Mouse (Mus musculus): ENCODE data around the gene Wdfy2.
"Not testable (repeated sequence)": the region's sequence is repeated elsewhere in the genome, so short reads cannot be mapped to it uniquely, and the experiment has no call there.

The Wdfy2 gene

DNA sequence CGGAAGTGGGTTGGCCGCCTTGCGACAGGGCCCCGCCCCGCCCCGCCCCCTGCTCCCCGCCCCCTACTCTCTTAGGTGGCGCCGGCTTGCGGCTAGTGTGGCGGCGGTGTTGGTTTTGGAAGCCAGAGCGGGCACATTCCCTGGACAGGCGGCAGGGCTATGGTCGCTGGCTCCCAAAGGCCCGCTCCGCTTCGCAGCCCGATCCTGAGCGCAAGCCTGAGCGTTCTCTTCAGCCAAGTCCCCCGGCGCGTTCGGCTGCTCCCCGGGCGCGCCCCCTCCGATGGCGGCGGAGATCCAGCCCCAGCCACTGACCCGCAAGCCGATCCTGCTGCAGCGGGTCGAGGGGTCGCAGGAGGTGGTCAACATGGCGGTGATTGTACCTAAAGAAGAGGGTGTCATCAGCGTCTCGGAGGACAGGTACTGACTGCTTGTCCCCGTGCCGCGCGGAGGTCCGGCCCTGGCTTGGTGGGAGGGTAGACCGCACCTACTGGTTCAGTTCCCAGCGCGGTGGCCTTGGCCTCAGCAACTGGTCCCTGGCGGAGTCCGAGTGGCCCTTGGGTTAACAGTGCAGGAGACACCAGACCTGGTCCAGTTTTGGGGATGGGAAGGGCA, at the start of gene Wdfy2:
TSS of gene Wdfy2 (plus strand) at position 38 of the 612 bp plus-strand sequence.
- peak in 1 of 2 experiments; percentile 32 for DNase-seq (ENCODE audit: low spot score in 2 of 2)

DNA sequence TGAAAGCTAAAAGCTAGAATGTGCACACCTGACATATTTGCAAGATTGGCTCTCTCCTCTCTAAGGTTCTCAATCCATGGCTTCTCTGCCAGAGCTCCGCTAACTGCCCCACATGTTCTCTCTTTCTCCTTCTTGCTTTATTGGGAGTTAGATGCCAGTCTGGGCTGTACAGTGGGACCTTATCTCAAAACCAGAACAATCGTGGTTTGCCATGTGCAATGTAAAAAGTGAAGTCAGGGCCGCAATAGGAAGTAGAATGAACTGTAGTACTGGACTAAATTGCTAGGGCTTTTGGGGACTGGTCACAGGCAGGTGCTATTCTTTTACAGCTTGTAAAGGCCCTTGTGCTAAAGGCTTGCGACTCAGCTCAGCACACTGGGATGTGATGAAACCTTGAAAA, 48.2 kb upstream of the Wdfy2 start:
- DNase-seq (ENCODE audit: low spot score in 2 of 2): no peak

DNA sequence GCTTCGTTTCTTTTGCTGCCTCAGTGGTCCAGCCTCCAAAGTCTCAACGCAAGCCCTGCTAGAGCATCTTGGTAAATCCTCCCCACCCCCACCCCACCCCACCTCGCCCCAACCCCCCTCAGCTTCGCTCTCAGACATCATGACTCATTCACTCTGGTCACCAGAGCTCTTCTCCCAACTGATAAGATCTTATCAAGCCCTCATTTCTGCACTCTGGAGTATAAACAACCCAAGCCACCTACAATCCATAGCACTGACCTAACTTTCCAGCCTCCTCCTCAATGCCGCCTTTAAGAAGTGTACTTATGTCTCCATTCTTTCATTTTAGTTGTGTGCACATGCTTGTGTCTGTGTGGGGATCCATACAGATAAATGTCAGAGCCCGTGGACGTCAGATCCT, 41.8 kb upstream of the Wdfy2 start:
- DNase-seq (ENCODE audit: low spot score in 2 of 2): no peak

DNA sequence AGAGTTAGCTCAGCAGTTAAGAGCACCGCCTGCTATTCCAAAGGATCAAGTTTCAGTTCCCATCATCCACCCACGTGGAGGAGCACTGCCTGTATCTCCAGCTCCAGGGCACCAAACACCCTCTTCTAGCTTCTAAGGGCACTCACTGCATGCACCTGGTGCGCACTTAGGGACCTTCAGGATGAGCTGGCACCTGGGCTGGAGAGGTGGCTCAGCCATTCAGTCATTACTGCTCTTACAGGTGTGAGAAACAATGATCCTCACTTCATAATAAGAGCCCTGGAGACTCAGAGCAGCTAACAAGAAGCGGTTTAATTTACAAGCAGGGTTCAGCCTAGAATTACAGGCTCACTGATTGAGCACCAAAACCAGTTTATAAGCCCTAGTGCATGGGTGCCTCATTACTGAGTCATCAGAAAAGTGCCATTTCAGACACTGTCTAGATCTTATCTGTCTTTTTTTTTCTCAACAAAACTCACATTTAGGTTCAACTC, 38.8 kb upstream of the Wdfy2 start:
- no peak for DNase-seq (ENCODE audit: low spot score in 2 of 2)

DNA sequence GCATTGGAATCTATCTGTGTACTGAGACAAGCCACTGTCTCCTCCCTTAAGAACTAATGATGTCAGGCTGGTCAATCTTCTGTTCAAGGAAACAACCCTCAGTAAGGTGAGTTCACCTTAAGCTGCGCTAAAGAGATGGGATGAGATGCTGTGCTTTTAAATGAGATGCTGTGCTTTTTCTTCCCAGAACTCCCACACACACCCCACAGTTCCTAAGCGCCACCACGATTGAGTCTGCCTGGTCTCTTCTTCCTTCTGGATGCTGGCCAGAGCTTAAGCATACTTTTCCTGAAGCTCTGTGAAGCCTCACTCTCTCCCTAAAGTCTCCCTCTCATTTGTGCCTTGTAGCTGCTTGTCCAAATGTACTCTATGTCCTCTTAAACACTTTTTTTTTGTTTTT, 36.7 kb upstream of the Wdfy2 start:
- DNase-seq (ENCODE audit: low spot score in 2 of 2): peak; percentile 11 to 41

DNA sequence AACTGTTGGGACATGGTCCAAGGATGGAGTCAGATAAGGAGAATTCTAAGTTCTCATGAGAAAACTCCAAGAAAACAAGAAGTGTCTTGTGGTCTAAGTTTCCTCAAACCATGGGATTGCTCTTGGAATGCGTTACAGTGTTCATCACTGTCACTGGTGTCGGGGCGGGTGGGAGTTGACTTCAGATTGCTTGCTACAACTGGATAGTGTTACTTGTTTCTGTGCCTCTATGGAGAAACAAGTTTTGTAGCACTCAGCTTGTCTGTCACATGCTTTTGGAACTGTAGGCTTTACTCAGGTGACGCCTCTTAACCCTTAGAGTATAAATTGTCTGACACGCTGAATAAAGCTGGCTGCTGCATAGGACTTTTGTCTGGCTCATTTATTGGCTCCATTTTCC, 34.3 kb upstream of the Wdfy2 start:
- DNase-seq (ENCODE audit: low spot score in 2 of 2): no peak

DNA sequence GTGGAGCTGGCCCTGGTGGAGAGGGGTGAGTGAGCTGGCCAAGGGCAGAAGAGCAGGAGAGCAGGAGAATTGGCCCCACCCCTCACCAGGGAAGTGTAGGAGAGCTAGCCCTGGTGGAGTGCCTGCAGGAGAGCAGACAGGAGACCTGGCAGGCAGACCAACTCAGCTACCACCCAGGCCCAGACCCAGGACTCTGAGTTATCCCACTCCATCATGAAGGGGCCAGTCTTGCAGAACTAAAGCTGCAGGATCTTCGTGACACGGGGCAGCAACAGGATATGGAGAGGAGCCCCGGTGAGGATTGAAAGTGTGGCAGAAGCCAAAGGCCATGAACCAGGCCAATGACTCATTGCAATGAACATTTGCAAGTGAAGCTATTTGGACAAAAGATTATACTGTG, 30.6 kb upstream of the Wdfy2 start:
- DNase-seq (ENCODE audit: low spot score in 2 of 2): no peak

DNA sequence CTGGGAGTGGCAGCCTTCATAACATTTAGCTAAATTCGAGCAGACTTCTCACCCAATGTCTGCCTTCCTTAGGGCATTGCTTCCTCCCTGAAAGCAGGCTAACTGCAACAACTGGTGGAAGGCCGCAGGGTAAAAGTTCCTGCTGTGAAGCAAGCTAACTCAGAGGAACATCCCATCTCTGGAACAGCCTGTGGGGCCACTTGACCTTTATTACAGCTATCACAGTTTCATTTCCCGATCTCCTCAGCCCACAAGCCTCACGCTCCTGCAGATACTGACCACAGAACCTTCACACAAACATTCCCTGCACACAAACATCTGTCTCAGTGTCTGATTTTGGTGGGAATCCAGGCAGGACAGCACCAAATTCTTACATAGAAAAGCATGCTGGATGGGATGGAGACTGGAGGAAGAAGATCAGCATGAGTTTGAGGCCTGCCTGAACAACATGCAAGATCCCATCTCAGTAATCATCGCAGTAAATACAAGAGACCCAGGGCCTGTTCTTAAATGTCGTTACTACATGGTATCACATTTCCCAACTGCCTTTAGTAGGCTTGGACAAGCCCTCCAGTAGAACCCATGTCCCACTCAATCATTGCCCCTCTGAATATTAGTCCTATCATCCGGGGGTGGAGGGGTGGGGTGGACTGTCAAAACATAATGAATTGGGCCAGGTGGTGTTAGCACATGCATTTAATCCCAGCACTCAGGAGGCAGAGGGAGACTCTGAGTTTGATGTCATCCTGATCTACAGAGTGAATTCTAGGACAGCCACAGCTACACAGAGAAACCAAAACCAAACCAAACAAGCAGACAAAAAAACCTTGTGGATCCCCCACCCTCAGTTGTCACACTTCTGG, 28.6 kb upstream of the Wdfy2 start:
- DNase-seq (ENCODE audit: low spot score in 2 of 2): no peak

DNA sequence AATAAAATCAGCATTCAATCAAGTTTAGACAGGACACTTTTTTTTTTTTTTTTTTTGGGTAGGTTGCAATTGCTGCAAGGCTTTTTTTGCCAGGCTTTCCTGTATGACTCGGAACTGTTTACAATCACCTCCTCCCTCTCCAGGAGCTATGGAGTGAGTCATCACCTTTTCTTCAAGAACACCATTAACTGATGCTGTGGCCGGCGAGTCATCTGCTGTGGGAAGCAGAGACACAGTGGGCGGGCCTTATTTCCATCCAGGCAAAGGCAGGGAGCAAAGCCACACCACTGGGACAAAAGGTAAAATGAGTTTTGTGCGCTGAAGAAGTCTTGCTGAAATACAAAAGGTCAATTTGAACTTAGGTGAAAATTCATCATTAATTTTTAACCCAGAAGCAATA, 24.7 kb upstream of the Wdfy2 start:
- peak; percentile 24 to 47 for DNase-seq (ENCODE audit: low spot score in 2 of 2)

DNA sequence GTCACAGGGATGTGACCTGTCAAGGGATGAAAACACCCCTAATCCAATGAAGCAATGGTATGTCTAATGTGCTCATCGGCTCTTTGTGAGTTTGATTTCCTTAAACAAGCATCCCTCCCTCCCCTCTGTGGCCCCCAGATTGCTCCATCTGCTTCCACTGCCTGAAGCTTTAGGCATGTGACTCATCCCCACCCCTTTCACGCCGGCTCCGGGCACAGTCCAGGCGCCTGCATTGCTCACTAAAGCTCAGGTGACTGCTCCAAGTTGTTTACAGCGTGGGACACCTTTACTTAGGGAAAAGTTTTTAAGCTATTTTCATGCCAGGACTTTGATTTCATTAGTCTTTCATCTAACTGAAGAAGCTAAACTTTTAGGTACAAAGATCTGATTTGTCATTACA, 22.9 kb upstream of the Wdfy2 start:
- DNase-seq (ENCODE audit: low spot score in 2 of 2): no peak

DNA sequence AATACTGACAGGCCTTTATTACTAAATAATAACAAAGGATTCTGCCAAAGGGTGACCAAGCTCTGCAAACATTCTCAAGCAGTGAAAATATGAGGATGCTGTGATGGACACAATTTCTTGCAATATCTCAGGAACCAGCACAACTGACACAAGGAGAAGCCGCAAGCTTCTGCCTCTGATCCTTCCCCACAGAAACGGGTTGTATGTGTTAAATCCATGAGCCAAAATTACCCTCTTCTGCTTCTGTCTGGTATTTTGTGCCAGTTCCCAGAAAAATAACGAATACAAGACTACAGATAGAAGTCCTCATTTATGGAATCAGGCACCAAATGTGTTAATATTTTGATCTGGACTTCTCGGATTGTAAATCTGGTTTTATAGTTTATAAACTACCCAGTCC, 20.7 kb upstream of the Wdfy2 start:
- DNase-seq (ENCODE audit: low spot score in 2 of 2): no peak

DNA sequence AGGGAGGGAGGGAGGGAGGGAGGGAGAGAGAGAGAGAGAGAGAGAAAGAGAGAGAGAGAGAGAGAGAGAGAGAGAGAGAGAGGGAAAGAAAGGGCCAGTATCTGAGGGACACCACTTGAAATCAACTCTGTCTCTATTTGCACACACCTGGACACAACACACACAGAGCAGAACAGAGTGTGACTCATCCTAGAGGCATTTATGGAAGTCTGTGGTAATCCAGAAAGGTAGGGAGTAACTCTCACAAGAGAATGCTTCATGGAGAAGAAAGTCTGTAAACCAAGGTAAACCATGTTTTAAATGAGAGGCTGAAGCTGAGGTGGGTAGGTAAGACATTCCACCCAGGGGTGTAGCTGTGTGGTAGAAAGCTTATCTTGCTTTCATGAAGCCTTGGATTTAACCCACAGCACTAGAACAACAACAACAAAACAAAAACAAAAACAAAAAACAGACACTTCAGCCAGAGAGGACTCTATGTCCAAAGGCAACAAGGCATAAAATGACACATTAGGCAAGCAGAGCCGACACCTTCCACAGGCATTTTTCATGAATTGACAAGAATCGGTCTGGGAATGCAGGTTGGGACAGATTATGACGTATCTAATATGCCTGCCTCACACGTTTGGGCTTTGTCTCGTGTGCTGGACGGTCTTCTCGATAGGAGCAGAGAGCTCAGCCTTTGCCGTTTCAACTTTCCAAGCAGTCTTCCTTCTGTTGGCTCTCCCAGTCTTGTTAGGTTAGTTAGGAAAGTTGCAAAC, 11.7 kb upstream of the Wdfy2 start:
- DNase-seq (ENCODE audit: low spot score in 2 of 2): no peak

DNA sequence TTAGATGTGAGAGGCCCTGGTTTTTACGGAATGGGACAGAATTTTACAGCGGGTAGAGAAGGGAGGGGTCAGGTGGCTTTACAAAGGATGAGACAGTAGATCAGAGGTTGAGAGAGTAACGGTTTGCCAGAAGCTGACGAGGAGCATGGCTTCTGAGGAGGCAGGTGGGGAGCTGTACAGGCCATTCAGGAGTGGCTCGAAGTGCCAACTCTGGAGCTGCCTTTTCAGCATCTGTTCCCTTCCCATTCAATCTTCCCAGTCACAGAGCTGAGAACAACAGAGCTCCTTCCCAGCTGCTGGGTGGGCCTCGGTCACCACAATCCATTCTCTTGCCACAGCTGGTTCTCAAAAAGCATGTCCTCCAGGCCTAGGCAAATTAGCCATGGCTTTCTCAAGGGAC, 8.2 kb upstream of the Wdfy2 start:
- no peak for DNase-seq (ENCODE audit: low spot score in 2 of 2)

DNA sequence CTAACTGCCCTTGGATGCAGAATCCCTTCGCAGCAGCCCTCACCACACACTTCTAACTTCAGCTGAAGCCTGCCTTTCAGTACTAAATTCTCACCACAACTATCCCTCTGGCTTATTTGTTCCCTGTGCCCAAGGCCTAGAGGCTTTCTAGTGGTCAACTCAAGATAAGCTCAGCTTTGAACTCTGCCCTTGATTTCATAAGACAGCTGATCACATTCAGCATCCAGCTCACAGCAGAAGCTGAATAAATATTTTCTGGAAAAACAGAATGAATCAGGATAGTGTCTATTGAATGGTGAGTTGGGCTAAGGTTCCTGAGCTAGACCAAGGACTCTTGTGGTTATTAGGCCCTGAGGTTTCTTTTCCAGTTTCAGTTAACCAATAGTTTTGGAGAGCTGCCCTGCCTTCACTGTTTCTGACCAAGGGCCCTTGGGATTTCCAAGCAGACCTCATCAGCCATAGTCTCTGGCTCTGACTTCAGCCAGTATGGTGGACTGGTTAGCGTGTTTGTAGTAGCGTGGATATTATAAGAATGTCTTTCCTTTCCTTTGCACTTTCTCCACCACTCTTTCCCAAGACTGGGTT, 5.7 kb upstream of the Wdfy2 start:
- DNase-seq (ENCODE audit: low spot score in 2 of 2): no peak

DNA sequence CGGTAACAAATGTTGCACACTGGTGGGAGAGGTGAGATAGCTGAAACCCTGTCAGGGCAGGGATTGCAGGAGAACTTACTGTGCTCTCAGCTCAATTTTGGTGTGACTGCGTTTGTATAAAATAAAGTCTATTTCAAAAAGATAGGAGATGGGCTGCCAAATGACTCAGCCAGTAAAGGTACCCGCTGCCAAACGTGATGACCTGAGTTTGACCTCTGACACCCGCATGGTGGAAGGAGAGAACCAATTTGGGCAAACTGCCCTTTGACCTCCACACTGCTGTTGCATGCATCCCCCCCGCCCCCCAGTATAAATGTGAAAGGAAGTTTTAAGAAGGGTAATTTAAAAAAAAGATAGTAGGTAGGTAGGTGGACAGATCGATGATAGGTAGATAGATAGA, 4.4 kb upstream of the Wdfy2 start:
- DNase-seq (ENCODE audit: low spot score in 2 of 2): no peak

DNA sequence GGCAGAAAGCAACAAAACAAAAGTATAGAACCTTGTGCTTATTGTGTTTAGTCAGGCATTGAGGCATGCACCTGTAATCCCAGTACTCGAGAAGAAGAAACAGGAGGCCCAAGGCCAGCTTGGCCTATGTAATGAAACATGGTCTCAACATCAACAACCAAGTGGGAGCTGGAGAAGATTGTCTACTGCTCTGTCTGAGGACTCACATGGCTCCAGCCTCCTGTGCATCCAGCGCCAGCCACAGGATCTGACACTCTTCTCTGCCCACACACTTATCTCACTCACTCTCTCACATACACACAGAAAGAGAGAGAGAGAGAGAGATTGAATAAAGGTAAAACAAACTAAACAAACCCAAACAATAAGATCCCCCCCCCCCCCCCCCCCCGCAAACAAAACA, 3.9 kb upstream of the Wdfy2 start:
- DNase-seq (ENCODE audit: low spot score in 2 of 2): peak in 1 of 2 experiments; percentile 54

DNA sequence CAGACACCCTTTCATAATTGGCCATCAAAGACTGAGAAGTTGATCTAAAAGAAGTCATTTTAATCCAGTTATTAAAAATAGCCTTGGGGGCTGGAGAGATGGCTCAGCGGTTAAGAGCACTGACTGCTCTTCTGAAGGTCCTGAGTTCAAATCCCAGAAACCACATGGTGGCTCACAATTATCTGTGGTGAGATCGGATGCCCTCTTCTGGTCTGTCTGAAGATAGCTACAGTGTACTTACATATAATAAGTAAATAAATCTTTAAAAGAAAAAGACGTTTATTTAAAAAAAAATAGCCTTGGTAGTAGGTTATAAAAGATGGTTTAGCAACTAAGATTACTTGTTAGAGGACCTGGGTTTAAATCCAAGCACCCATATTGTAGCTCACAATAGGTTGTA, 1.7 kb upstream of the Wdfy2 start:
- not testable (repeated sequence) for DNase-seq (ENCODE audit: low spot score in 2 of 2)

DNA sequence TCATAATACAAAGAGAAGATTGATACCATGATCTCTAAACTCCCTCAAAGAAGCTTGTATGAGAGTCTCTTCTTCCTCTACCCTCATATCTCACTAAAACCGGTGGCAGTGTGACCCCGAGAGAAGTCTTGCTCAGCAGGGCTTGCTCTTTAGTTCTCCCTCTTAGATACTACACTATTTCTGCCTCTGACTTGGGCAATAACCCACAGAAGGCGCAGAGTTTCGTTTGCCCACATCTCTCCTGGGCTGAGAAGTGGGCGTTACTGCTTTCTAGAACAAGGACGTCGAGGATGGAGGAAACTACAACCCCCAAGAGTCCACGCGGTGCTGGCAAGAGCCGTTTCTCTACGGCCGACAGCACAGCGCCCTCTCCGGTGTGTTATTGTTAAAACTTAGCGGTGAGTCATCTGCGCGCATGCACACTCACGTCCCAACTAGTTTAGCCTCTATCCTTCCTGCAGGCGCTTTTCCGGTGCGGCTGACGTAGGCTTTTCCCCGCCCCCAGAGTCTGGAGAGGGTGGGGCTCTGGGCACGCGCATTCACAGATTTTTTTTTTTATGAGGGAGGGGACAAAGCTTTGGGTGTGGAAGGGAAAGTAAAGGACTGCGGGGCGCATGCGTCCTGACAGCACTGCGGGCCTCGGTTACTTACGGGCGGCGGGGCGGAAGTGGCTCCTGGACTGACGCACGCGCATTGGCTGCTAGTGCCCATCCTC, 395 bp upstream of the Wdfy2 start:
- peak; percentile 96 to 99 for DNase-seq (ENCODE audit: low spot score in 2 of 2)

DNA sequence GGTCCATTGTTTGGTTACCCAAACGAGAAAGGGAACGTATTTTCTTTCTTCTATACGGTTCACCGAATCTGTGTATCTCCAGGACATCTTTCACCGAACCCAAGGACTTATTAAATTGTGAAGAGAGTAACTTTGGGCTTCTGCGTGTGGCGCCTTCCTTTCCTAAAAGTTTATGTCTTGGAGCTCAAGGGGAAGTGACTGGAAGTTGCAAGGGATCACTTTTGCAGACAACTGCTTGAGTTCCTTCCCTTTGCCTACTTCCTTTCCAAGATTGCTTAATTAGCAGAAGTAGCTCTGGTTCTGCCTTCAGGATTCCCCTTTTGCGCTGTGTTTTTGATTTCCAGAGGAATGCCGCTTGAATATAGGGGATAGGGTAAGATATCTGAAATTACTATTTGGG, 858 bp downstream of the Wdfy2 start:
- no peak for DNase-seq (ENCODE audit: low spot score in 2 of 2)

DNA sequence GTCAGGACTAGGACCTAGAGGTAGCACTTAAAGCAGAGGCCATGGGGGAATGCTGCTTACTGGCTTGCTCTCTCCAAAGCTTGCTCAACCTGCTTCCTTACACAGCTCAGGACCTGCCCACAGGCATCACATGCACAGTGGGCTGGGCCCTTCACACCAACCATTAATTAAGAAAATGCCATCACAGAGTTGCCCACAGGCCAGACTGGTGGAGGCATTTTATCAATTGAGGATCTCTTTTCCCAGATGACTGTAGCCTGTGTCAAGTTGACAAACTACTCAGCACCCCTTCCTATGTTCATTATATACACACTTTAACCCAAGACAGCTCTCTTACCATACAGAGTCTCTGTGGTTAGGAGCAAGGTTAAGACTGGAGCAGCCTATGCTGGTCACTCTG, 4.2 kb downstream of the Wdfy2 start:
- DNase-seq (ENCODE audit: low spot score in 2 of 2): no peak

DNA sequence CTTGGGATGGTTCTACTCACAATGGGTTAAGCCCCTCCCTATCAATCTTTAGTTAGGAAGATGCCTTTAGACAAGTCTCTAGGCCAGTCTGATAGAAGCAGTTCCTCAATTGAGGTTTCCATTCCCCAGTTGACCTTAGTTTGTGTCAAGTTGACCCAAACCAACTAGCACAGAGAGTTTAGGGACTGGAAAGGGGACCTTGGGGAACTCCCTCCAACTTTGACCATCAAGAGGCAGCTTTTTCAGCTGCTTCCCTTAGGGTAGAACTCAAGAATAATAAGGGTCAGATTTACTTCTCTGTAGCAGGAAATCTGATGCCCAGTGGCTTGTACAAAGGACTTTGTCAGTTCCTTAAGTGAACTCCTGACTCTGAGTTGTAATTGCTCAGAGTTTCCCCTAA, 5.0 kb downstream of the Wdfy2 start:
- DNase-seq (ENCODE audit: low spot score in 2 of 2): no peak

DNA sequence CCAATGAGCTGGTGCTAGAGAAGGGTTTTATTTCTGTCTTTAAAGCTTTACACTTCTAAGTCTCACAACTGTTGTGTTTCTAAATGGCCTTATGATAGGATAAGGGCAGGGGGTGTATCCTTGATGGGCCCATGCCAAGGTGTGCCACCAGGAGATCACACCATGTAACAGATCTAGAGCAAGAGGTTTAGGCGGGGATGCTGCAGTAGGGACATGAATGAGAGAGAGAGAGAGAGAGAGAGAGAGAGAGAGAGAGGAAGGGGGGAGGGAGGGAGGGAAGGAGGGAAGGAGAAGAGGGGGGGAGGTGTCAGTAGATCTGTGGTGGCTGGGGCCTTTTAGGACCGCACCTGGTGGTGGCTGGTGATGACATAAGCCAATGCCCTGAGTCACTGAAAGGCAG, 5.5 kb downstream of the Wdfy2 start:
- no peak for DNase-seq (ENCODE audit: low spot score in 2 of 2)
